Mouse (Mus musculus) embryonic facial prominence, embryonic 12.5 days (tissue): ENCODE data around the gene Gpx4. TPM values are rescaled to one million over a fixed set of nuclear protein-coding genes. Genes with fewer than 3 reads are reported as not detected.

Source experiments
- ATAC-seq: fragments of 200-750 bp; cut with Nextera tagmentation; 2 replicates; pipeline ENCODE4 v1.8.0; 2017; ENCODE audit not compliant: insufficient number of reproducible peaks, insufficient read depth, low FRiP score, low TSS enrichment
- H3K27ac ChIP-seq: fragments of 300-500 bp; sonication (generic); 2 replicates; pipeline ENCODE4 v1.5.1; 2016; ENCODE audit warnings: mild to moderate bottlenecking
- H3K27me3 ChIP-seq: fragments of 300-500 bp; sonication (generic); 2 replicates; pipeline ENCODE4 v1.6.1; 2016; ENCODE audit warnings: mild to moderate bottlenecking, moderate library complexity
- H3K36me3 ChIP-seq: fragments of 300-500 bp; sonication (generic); 2 replicates; pipeline ENCODE4 v1.6.1; 2016; ENCODE audit warnings: mild to moderate bottlenecking
- H3K4me1 ChIP-seq: fragments of 300-500 bp; sonication (generic); 2 replicates; pipeline ENCODE4 v1.6.1; 2016
- H3K4me2 ChIP-seq: fragments of 300-500 bp; sonication (generic); replicated peaks from 2 replicates; pipeline ENCODE4 v1.6.1; 2016; ENCODE audit warnings: mild to moderate bottlenecking, moderate library complexity
- H3K4me3 ChIP-seq: fragments of 300-500 bp; sonication (generic); 2 replicates; pipeline ENCODE4 v1.5.1; 2016; ENCODE audit warnings: mild to moderate bottlenecking
- H3K9ac ChIP-seq: fragments of 300-500 bp; sonication (generic); 2 replicates; pipeline ENCODE4 v1.6.1; 2016; ENCODE audit warnings: mild to moderate bottlenecking, moderate library complexity
- H3K9me3 ChIP-seq: fragments of 300-500 bp; sonication (generic); 2 replicates; pipeline ENCODE4 v1.6.1; 2016; ENCODE audit warnings: mild to moderate bottlenecking, moderate library complexity
- WGBS: fragments of 180-500 bp; shearing (Covaris S2); methylation state at CpG from one replicate; pipeline ENCODE4 v1.1.7; 2016; 5-methylcytosine and 5-hydroxymethylcytosine counted together
- polyA plus RNA-seq: library from polyadenylated mRNA; unstranded; fragments of >200 nt; fragmentation: Nextera tagmentation; extraction: Ambion mirVana; gene quantifications from 2 replicates; pipeline ENCODE4 v1.2.1, GENCODE M21; 2016

Gpx4 gene
- polyA plus RNA-seq: 475 and 505 TPM in 2 replicates

DNA sequence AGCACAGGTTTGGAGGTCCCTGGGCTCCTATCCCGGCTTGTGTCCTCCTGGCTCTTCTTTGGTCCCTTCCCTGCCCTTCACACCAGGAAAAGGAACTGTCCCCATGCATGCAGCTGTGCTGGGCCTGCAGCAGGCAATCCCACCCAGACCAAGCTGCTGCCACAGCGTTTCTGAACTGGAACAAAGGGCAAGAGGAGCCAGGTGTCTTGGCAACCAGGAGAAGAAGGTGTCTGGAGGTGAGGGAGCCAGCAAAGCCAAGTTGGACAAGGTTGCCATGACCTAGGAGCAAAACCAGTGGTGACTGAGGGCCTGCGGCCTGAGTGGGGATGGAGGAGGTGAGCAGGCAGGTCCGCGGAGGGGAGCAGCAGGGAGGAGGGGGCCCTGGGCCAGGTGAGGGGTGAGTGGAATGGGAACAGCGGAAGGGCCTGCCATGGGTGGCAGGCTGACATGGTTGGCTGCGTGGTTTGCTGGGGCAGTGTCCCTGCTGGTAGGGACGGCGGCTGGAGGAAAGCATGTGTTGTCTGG, at the start of gene Gpx4:
Gene Gpx4, plus strand, starts transcription at position 126 of the 525 bp plus-strand sequence.
- H3K9me3 ChIP-seq: no peaks in the 10 kb centered on the region
- H3K4me1 ChIP-seq: peaks cover 13% of the 10 kb centered on the region; the same call in 1 of the 2 replicates
- peak within 1 kb of the TSS; percentile 17; the same call in 1 of the 2 replicates for H3K9ac ChIP-seq
- no peaks in the 10 kb centered on the region for H3K36me3 ChIP-seq
- no peak within 1 kb of the TSS for H3K4me2 ChIP-seq
- WGBS: 45% methylated on average over 9 of the region's 9 CpGs
- H3K4me3 ChIP-seq: no peak within 1 kb of the TSS
- H3K27me3 ChIP-seq: no peaks in the 10 kb centered on the region
- peak within 1 kb of the TSS; percentile 67; the same call in 1 of the 2 replicates for H3K27ac ChIP-seq
- no peak for ATAC-seq

- WGBS: 4% methylated on average over 15 of the region's 15 CpGs
- Histone ChIP-seq H3K27me3 (peaks cover 33% of the 10 kb centered on the region), H3K36me3 (peaks cover 22% of the 10 kb centered on the region), H3K27ac (no peak overlapping the region), H3K4me3 (peak overlapping the region; percentile 43), H3K4me1 (peaks cover 18% of the 10 kb centered on the region; the same call in 1 of the 2 replicates), H3K9ac (peak overlapping the region; percentile 6; the same call in 1 of the 2 replicates), H3K4me2 (peak overlapping the region; percentile 77), H3K9me3 (no peaks in the 10 kb centered on the region)
- no peak for ATAC-seq
Measured at GRCm38 (mm10) chr10:79997819-79998218, 49.1 kb upstream of the Gpx4 start.

DNA sequence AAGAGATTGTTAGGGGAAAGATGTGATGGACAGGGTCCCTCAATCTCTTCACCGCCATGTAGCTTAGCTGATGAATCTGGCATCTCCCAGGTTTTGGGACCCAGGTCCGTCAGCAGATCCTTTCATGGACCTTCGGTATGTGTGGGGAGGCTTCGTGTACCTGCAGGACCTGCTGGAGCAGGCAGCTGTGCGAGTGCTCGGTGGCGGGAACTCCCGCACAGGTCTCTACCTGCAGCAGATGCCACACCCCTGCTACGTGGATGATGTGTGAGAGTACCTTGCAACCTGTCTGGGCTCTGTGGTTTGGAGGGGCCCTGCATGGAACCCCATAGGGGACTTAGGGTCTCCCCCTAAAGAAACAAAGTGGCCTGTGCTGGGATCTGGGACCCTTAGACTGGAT, 45.0 kb upstream of the Gpx4 start:
- H3K9me3 ChIP-seq: no peaks in the 10 kb centered on the region
- no peak overlapping the region for H3K4me2 ChIP-seq
- peaks cover 42% of the 10 kb centered on the region for H3K27me3 ChIP-seq
- 65% methylated on average over 9 of the region's 9 CpGs for WGBS
- no peak overlapping the region for H3K27ac ChIP-seq
- no peak overlapping the region for H3K9ac ChIP-seq
- ATAC-seq: no peak
- no peaks in the 10 kb centered on the region for H3K36me3 ChIP-seq
- H3K4me1 ChIP-seq: peaks cover 24% of the 10 kb centered on the region; the same call in 1 of the 2 replicates
- H3K4me3 ChIP-seq: no peak overlapping the region

DNA sequence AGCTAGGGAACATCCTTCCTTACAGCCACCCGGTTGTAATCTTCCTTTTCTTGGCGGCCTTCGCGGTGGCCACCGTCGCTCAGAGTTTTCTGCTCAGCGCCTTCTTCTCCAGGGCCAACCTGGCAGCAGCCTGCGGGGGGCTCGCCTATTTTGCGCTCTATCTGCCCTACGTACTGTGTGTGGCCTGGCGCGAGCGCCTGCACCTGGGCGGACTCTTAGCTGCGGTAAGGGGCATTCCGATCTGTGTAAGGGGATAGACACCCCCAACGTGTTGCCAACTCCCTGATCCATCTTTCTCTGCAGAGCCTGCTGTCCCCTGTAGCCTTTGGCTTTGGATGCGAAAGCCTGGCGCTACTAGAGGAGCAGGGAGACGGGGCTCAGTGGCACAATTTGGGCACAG, 44.1 kb upstream of the Gpx4 start:
- H3K27ac ChIP-seq: no peak overlapping the region
- H3K4me2 ChIP-seq: no peak overlapping the region
- H3K36me3 ChIP-seq: no peaks in the 10 kb centered on the region
- H3K9ac ChIP-seq: peak overlapping the region; percentile 27
- no peak for ATAC-seq
- no peak overlapping the region for H3K4me3 ChIP-seq
- peaks cover 42% of the 10 kb centered on the region for H3K27me3 ChIP-seq
- peaks cover 17% of the 10 kb centered on the region; the same call in 1 of the 2 replicates for H3K4me1 ChIP-seq
- no peaks in the 10 kb centered on the region for H3K9me3 ChIP-seq
- WGBS: 23% methylated on average over 21 of the region's 21 CpGs

GRCm38 (mm10) chr10:80003374-80004232, 43.4 kb upstream of the Gpx4 start:
- H3K27me3 ChIP-seq: peaks cover 35% of the 10 kb centered on the region
- H3K9ac ChIP-seq: no peak overlapping the region; the same call in 1 of the 2 replicates
- H3K4me1 ChIP-seq: peaks cover 12% of the 10 kb centered on the region; the same call in 1 of the 2 replicates
- no peak overlapping the region for H3K4me2 ChIP-seq
- H3K4me3 ChIP-seq: no peak overlapping the region
- no peaks in the 10 kb centered on the region for H3K9me3 ChIP-seq
- H3K36me3 ChIP-seq: no peaks in the 10 kb centered on the region
- H3K27ac ChIP-seq: no peak overlapping the region
- no peak for ATAC-seq
- 49% methylated on average over 9 of the region's 9 CpGs for WGBS

GRCm38 (mm10) chr10:80004233-80004705, 42.7 kb upstream of the Gpx4 start:
- Histone ChIP-seq H3K9ac (no peak overlapping the region), H3K4me3 (no peak overlapping the region), H3K27me3 (peaks cover 31% of the 10 kb centered on the region), H3K4me1 (peaks cover 12% of the 10 kb centered on the region; the same call in 1 of the 2 replicates), H3K36me3 (no peaks in the 10 kb centered on the region), H3K9me3 (no peaks in the 10 kb centered on the region), H3K27ac (no peak overlapping the region), H3K4me2 (no peak overlapping the region)
- WGBS: 90% methylated on average over 8 of the region's 8 CpGs
- ATAC-seq: no peak

DNA sequence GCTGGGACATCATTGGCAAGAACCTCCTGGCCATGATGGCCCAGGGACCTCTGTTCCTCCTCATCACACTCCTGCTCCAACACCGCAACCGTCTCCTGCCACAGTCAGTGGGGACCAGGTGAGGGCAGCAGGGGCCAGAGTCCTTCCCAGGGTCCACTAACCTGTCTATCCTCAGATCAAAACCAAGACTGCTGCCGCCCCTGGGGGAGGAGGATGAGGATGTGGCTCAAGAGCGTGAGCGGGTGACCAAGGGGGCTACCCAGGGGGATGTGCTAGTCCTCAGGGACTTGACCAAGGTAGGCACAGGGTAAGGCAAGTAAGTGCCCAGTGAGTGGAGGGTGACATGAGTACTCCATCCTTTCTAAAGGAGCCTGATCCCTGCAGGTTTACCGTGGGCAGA, 35.2 kb upstream of the Gpx4 start:
- H3K27me3 ChIP-seq: peaks cover 55% of the 10 kb centered on the region
- ATAC-seq: no peak

DNA sequence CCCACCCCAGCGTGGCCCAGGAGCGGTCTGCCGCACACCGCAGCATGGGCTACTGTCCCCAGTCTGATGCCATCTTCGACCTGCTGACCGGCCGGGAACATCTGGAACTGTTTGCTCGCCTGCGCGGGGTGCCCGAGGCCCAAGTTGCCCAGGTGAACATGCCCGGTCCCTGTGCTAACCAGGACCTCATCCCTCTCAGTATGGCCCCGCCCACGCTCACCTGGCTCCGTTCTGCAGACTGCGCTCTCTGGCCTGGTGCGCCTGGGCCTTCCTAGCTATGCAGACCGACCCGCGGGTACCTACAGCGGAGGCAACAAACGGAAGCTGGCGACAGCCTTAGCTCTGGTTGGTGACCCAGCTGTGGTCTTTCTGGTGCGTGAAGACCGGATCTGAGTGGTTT, 33.4 kb upstream of the Gpx4 start:
- Histone ChIP-seq H3K27me3 (peaks cover 62% of the 10 kb centered on the region), H3K4me3 (no peak overlapping the region)
- 24% methylated on average over 25 of the region's 25 CpGs for WGBS

More for the DNA sequence above, 35.2 kb upstream of the Gpx4 start:
- Histone ChIP-seq H3K27ac (no peak overlapping the region), H3K4me1 (no peaks in the 10 kb centered on the region), H3K9ac (no peak overlapping the region), H3K9me3 (peaks cover 11% of the 10 kb centered on the region), H3K4me3 (no peak overlapping the region), H3K36me3 (peaks cover 3% of the 10 kb centered on the region; the same call in 1 of the 2 replicates), H3K4me2 (no peak overlapping the region)
- 81% methylated on average over 6 of the region's 6 CpGs for WGBS

DNA sequence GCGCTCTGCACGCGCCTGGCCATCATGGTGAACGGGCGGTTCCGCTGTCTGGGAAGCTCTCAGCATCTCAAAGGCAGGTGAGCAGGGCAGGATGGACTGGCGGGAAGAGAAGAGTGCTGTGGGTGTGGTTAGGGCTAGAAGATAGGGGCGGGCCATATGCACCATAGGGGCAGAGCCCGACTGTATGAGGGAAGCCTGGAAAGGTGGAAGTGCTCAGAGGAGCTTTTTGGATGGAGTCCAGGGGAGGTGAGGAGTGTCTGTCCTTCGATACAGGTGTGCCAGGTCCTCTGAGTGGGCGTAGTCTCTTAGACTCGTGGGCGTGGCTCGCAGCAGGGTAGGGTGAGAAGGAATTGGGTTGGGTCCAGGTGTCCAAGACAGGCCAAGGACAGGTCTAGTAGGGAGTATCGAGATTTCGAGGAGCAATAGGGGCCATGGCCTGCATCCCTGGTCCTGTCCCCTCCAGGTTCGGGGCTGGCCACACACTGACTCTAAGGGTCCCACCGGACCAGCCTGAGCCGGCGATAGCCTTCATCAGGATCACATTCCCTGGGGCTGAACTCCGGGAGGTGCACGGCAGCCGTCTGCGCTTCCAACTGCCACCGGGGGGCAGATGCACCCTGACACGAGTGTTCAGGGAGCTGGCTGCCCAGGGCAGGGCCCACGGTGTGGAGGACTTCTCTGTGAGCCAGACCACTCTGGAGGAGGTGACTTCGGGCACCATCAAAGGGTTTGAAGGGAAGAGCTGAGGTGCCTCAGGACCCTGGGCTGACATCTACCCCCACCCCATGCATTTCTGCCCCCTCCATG, 32.3 kb upstream of the Gpx4 start:
- H3K9ac ChIP-seq: no peak overlapping the region
- 20% methylated on average over 28 of the region's 28 CpGs for WGBS
- no peak for ATAC-seq
- peaks cover 10% of the 10 kb centered on the region for H3K4me1 ChIP-seq
- H3K9me3 ChIP-seq: peaks cover 11% of the 10 kb centered on the region
- H3K4me2 ChIP-seq: no peak overlapping the region
- peaks cover 3% of the 10 kb centered on the region; the same call in 1 of the 2 replicates for H3K36me3 ChIP-seq
- H3K4me3 ChIP-seq: no peak overlapping the region
- no peak overlapping the region for H3K27ac ChIP-seq
- H3K27me3 ChIP-seq: peaks cover 66% of the 10 kb centered on the region

More for the DNA sequence above, 33.4 kb upstream of the Gpx4 start:
- H3K4me1 ChIP-seq: peaks cover under 1% of the 10 kb centered on the region
- H3K4me2 ChIP-seq: no peak overlapping the region
- H3K9me3 ChIP-seq: peaks cover 11% of the 10 kb centered on the region
- no peak for ATAC-seq
- no peak overlapping the region for H3K27ac ChIP-seq
- no peak overlapping the region for H3K9ac ChIP-seq
- H3K36me3 ChIP-seq: peaks cover 3% of the 10 kb centered on the region; the same call in 1 of the 2 replicates

DNA sequence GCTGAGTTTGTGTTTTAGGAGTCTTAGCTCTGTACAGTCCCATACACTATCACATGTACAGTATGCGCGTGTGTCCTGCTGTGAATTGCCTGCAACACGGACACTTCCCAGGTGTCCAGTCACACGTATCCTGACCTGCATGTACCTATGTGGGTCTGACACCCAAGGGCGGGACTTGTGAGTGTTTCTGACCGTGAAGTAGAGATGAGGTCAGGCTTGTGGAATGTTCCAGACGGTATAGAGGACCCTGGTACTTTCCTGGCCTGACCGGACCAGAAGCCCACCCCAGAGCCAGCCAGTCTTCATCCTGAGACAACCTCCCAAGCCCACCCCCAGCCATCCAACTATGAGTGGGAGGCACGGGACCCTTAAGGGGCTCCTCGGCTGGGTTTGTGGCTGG, 31.4 kb upstream of the Gpx4 start:
- ATAC-seq: no peak
- no peak overlapping the region for H3K27ac ChIP-seq
- H3K36me3 ChIP-seq: peaks cover 3% of the 10 kb centered on the region; the same call in 1 of the 2 replicates
- peaks cover 7% of the 10 kb centered on the region for H3K9me3 ChIP-seq
- H3K9ac ChIP-seq: no peak overlapping the region
- peaks cover 69% of the 10 kb centered on the region for H3K27me3 ChIP-seq
- H3K4me2 ChIP-seq: no peak overlapping the region
- H3K4me3 ChIP-seq: no peak overlapping the region
- 84% methylated on average over 10 of the region's 10 CpGs for WGBS
- peaks cover 17% of the 10 kb centered on the region for H3K4me1 ChIP-seq

- Histone ChIP-seq H3K36me3 (peaks cover 3% of the 10 kb centered on the region; the same call in 1 of the 2 replicates), H3K27ac (no peak within 1 kb of the TSS), H3K9ac (no peak within 1 kb of the TSS), H3K9me3 (no peaks in the 10 kb centered on the region), H3K4me3 (no peak within 1 kb of the TSS), H3K4me2 (no peak within 1 kb of the TSS), H3K27me3 (peaks cover 65% of the 10 kb centered on the region), H3K4me1 (peaks cover 19% of the 10 kb centered on the region)
- WGBS: 68% methylated on average over 11 of the region's 11 CpGs
- ATAC-seq: no peak
Measured at GRCm38 (mm10) chr10:80016511-80016910, 30.5 kb upstream of the Gpx4 start, which contains the start of gene Arhgap45. Arhgap45 (plus strand) TSS chr10:80016653.
